Mouse (Mus musculus) cerebellum, adult 9-11 months (tissue): ENCODE measurements around the gene Tmco4.

Source experiments
- DNase-seq: peaks from one replicate; pipeline ENCODE4 v3.0.0; 2022

Gene Tmco4

GRCm38 (mm10) chr4:138972827-138973718, at the start of gene Tmco4:
Gene Tmco4 (plus strand): TSS chr4:138972888.
- DNase-seq, result peak; percentile 9

DNA sequence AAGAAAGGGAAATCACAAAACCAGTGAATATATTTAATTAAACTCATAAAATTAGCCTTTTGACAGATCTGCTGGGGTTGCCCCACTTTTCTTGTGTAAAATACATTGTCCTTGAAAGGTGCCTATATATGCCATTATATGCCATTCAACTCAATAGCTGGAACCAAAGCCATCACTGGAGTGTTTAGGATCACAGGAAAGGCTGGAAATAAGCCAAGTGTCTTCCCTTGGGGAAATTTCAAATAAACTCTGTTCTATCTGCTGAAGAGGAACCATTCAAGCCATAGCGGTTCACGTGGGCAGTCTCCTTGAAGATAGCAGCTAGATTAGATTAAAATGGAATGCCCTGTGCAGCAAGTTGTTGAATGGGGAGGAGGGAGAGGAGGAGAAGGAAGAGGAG, 47.1 kb upstream of the Tmco4 start:
- no peak for DNase-seq

- no peak for DNase-seq
Observed at GRCm38 (mm10) chr4:138933862-138934261, 38.8 kb upstream of the Tmco4 start.

DNA sequence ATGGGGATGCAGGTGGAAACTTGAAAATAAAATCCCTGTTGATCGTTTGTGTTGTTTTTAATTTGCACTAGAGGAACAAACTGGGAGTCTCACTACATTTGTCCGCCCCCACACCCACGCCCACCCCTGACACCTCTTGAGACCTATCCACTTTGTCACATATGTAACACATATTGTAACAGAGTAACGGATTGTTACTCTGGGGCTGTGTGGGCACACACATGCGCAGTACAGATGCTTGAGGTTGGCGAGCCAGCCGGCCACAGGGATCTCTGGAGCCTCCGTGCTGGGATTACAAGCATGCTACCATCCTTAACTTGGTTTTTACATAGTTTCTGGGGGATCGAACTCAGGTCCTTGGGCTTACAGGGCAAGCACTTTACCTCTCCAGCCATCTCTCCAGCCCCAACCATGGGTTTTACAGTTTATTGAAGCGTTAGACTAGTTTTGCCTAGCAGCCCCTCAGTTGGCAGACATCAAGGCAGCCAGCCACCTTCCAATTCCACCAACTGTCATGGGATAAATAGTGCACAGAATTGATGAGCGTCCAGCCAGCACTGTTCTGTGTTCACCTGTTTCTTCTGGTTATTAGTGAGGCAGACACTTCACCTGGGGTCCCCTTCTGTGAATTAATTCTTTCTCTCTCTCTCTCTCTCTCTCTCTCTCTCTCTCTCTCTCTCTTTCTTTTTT, 38.1 kb upstream of the Tmco4 start:
- DNase-seq, result no peak

DNA sequence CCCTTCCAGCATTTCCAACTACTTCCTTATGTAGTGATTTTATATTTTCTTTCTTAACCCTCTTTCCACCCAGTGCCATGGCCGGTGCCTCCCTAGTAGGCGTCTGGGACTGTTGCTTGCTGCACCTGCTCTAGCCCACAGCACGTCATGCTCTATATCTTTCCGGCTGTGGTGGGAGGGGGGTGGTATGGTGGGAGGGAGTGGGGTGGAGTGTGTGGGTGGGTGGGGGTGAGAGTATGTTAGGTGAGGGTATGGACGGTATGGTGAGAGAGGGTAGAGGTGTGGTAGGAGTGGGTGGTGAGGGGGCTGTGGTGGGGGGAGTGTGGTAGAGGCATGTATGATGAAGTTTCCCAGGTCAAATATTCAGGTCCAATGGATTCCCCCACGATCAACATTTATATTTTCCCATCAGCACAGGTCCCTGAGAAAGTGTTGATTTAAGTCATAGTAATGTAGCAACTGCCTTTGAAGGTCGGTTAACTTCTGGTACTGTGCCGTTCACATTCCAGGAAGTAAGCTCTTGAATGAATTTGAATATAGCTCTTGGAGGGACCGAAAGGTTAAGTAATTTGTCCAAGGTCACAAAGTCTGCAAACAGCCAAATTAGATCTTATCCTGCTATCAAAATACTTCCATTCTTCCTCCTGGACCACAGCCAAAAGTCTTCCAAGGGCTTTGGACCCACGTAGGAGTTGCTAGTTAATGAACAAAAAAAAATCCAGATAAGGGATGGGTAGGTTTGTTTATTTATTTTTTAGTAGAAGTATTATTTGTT, 34.0 kb upstream of the Tmco4 start:
- no peak for DNase-seq

GRCm38 (mm10) chr4:138939481-138939880, 33.2 kb upstream of the Tmco4 start:
- no peak for DNase-seq

GRCm38 (mm10) chr4:138941401-138941800, 31.3 kb upstream of the Tmco4 start:
- no peak for DNase-seq

GRCm38 (mm10) chr4:138941966-138942365, 30.7 kb upstream of the Tmco4 start:
- DNase-seq, result no peak

GRCm38 (mm10) chr4:138943730-138944129, 29.0 kb upstream of the Tmco4 start:
- DNase-seq, result no peak

DNA sequence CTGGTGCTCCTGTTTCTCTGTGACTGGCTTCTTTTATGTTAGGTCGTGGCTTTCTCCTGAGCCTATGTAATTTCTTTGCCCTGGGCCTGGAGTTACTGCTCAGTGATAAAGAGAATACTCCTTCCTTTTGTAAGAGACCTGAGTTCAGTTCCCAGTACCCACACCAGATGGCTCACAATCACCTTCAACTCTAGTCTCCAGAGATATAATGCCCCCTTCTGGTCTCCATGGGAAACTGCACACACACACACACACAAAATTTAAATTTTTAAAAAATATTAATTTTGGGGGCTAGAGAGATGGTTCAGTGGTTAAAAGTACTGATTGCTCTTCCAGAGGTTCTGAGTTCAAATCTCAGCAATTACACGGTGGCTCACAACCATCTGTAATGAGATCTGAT, 24.4 kb upstream of the Tmco4 start:
- no peak for DNase-seq

DNA sequence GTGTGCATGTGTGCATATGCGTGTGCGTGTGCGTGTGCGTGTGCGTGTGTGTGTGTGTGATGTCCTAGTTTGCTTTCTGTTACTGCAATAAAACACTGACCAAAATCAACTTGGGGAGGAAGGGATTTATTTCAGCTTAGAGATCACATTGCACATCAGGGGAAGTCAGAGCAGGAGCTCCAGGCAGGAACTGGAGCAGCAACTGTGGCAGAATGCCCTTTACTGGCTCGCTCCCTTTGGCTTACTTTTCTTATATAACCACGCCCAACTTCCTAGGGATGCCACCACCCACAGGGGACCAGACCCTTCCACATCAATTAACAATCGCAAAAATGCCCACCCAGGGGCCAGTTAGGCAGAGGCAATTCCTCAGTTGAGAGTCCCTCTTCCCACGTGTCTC, 14.1 kb upstream of the Tmco4 start:
- DNase-seq, result no peak

- no peak for DNase-seq
Observed at GRCm38 (mm10) chr4:138959120-138959519, 13.6 kb upstream of the Tmco4 start.

GRCm38 (mm10) chr4:138959926-138960325, 12.8 kb upstream of the Tmco4 start:
- no peak for DNase-seq

GRCm38 (mm10) chr4:138962719-138963118, 10.0 kb upstream of the Tmco4 start:
- DNase-seq, result no peak

GRCm38 (mm10) chr4:138965871-138966270, 6.8 kb upstream of the Tmco4 start:
- DNase-seq, result no peak

DNA sequence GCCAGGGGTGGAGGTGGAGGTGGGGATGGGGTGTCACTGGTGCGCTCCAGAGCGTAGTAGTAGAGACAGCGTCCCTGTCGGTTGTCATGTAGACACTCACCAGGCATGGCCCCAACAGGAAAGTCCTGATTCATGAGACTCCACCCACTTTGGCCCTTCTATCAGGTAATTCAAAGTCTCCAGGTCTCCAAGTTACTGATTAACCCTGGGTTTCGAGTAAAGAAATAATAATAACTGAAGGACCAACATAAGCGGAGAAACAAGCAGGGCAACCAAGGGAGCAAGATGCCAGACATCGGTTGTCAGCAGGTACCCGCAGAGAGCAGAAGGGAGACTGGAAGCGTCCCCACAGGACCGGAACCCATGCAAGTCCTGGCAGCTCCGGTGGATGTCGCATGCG, 5.8 kb upstream of the Tmco4 start, which contains the start of gene Rnf186:
Gene Rnf186, plus strand, starts transcription at position 247 of the 400 bp plus-strand sequence.
- no peak for DNase-seq

DNA sequence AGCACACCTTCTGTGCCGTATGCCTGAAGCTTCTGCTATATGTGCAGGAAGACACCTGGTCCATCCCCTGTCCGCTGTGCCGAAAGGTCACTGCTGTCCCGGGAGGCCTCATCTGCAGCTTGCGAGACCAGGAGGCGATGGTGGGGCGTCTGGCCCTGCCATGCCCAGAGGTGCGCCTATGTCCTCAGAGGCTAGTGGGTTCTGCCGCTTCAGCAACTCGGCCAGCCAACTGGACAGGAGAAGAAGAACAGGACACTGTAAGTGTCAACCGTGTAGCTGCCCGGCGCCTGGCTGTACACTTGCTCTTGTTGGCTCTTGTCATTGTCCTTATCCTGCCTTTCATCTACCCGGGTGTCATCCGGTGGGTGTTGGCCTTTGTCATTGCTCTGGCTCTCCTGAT, 5.2 kb upstream of the Tmco4 start:
- DNase-seq, result no peak

- no peak for DNase-seq
Observed at GRCm38 (mm10) chr4:138968772-138969556, 3.7 kb upstream of the Tmco4 start.

GRCm38 (mm10) chr4:138969736-138970135, 3.0 kb upstream of the Tmco4 start:
- DNase-seq, result no peak

DNA sequence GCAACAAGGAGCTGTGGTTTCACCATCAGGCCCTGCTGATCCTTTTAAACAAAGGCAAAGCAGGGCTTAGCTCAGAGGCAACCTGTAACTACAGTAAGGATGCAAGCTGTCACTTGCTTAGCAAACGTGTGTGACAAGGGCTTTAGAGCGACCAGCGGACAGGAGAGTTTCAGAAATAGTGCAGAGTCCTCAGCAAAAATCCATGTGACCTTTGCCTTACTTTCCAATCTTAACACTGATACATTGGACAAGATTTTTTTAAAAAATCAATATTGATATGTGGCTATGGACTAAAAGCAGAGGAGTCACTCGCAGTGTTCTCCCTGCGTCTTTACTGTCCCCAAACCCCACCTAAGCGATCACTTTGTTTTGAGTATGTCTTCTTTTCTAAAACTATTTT, 1.3 kb upstream of the Tmco4 start:
- no peak for DNase-seq

DNA sequence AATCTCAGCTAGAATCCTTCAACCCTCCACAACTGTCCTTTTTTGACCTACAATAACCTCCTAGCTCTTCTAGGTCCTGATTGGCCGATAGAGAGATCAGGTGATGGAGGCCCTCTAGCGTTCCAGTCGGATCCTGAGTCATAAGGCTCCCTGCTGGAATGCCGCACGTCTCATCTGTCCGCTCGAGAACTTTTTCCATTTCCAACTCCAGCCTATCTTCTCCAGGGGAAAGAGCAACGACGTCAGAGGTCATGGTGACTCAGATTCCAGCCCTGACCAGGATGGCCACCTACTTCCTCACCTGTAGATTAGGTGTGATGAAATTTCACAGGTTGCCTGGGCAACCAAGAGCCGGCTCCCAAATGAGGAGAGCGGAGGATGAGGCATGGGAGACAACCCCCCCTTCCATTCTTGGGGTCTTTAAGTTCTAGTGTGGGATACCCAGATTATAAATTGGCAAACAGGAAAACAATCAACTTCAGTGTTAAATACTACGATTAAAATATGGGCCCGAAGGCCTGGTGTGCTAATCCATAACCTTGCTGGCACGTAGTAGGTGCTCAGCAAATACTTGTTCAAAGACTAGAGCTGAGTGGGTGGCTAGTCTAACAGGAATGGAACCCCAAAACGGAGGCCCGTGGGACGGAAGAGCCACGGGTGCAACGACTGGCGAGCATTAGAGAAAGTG, 405 bp upstream of the Tmco4 start:
- DNase-seq, result peak; percentile 8

DNA sequence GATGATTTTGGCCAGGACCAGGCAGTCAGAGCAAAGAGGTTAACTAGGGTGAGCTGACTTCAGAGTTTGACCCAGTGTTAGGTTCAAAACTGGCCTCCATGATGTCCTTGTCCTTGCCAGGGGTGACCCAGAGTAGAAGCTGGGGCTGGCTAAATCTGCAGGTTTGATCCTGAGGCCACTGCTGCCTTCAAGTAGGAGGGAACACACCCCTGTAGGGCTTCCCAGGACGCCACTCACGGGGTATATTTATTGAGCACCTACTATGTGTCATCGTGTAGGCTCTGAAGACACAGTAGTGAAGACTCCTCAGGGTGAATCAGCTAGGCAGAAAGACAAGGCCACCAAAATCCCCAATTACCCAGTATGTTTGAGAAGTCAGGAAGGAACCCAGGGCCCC, 1.0 kb downstream of the Tmco4 start:
- no peak for DNase-seq
